Mouse (Mus musculus): ENCODE data around the gene Cptp. TPM values are rescaled to one million over a fixed set of nuclear protein-coding genes. Genes with fewer than 3 reads are reported as not detected.

Gene Cptp
- polyA plus RNA-seq, 1 experiment, result 5.9 TPM

DNA sequence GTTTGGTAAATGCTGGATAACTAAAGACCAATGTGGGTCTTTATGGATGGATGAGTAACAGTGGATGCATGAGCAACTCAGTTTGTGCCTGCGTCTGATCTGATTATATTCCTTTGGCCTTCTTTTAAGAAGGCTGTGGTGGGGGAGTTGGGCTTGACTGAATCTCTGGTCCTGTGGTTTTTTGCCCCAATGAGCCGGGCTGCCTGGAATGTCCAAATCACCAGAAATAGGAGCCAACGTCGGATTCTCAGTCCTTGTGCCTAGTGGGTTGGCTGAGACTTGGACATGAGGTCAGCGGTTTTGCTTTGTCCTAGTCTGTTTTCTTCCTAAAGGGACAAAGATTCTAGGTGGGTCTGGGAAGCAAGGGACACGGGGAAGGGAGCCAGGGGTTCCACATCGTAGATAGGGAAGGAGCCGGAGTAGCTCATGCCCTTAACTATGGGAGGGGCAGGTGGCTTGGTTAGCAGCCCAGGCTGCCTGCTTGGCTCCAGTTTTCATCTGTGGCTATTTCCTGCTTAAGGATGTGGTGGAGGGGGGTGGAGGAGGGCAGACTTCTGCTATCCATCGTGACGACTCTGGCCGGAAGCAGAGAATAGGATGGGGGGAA is 31.7 kb downstream of the Cptp start:
- no peak overlapping the region for H3K27ac ChIP-seq (ENCODE audit: control insufficient read depth, insufficient read depth, low read depth, low read length, poor library complexity)
- H3K4me1 ChIP-seq (ENCODE audit: control insufficient read depth, insufficient read depth, low read length), result peaks cover 5% of the 10 kb centered on the region
- TF ChIP-seq CTCF (IDR thresholded peaks at IDR 0.05; ENCODE audit: control insufficient read depth, insufficient read depth, low read length), result no peak
- TF ChIP-seq POLR2A (IDR thresholded peaks at IDR 0.05; ENCODE audit: borderline replicate concordance, control insufficient read depth, low read depth, low read length), result no peak
- 19% methylated on average over 11 of the region's 11 CpGs for WGBS
- H3K4me3 ChIP-seq (replicated peaks; ENCODE audit: control insufficient read depth, low read depth, low read length), result no peak overlapping the region

DNA sequence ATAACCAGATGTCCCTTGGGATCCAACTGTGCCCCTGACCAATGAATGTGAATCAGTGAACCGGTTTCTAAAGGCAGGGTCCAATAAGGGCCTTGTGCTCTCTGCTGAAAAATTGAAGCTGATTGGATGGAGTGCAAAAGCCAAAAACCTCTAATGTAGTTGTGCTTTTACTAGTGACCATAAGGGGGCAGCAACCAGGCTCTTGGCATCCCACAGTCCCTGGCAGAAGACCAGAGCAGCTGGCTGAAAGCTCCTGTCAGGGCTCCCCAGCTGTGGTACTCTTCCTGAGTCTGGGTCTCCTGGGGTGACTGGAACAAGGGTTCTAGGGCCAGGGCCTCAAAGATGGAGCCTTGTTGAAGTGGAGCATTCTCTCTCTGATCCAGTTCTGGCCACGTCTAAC is 35.4 kb downstream of the Cptp start:
- Histone ChIP-seq H3K4me1 (ENCODE audit: control insufficient read depth, insufficient read depth, low read length) (peaks cover 6% of the 10 kb centered on the region), H3K4me3 (replicated peaks; ENCODE audit: control insufficient read depth, low read depth, low read length) (no peak overlapping the region), H3K27ac (ENCODE audit: control insufficient read depth, insufficient read depth, low read depth, low read length, poor library complexity) (no peak overlapping the region)
- 34% methylated on average over 2 of the region's 2 CpGs for WGBS
- TF ChIP-seq CTCF (IDR thresholded peaks at IDR 0.05; ENCODE audit: control insufficient read depth, insufficient read depth, low read length) (peak; percentile 65), POLR2A (IDR thresholded peaks at IDR 0.05; ENCODE audit: borderline replicate concordance, control insufficient read depth, low read depth, low read length) (no peak)

DNA sequence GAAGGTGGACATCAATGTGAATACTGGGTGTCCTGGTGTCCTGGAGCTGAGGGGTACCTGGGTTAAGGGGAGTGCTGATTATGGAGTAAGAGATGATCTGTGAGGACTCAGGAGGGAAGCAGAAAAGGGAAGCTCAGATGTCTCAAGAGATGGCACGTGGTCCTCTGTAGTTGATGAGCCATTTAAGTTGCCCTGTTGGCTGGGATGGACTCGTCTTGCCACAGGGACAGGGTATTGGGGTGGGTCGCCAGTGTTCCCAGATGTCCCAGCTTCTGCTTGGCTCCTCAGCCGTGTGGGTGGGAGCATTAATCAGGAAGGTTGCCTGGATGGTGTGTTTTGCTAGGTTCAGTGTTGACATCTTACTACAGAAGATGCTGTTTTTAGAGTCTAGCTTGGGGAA is 36.0 kb downstream of the Cptp start:
- H3K4me3 ChIP-seq (replicated peaks; ENCODE audit: control insufficient read depth, low read depth, low read length), result peak overlapping the region; percentile 24
- TF ChIP-seq CTCF (IDR thresholded peaks at IDR 0.05; ENCODE audit: control insufficient read depth, insufficient read depth, low read length), result no peak
- no peak for TF ChIP-seq POLR2A (IDR thresholded peaks at IDR 0.05; ENCODE audit: borderline replicate concordance, control insufficient read depth, low read depth, low read length)
- H3K27ac ChIP-seq (ENCODE audit: control insufficient read depth, insufficient read depth, low read depth, low read length, poor library complexity), result peak overlapping the region; percentile 34; the same call in 1 of the 2 replicates
- H3K4me1 ChIP-seq (ENCODE audit: control insufficient read depth, insufficient read depth, low read length), result peaks cover 6% of the 10 kb centered on the region
- 51% methylated on average over 4 of the region's 4 CpGs for WGBS

DNA sequence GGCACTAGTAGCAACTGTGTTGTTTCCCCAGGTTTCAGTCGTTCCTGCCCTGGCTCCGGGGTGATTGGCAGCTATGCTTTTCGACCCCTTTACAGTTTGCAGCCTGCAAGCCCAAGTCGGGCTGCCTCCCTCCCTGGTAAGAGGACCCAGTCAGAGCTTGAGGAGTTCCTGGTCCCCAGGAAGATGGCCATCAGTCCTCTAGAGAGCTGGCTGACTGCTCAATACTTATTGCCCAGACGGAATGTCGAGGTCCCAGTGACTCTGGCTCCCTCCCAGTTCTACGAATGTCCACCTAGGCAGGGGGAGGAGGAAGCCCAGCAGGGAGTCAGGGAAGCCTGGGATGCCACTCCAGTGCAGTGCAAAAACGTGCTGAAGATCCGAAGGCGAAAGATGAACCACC is 36.9 kb downstream of the Cptp start:
- peaks cover 4% of the 10 kb centered on the region for H3K4me1 ChIP-seq (ENCODE audit: control insufficient read depth, insufficient read depth, low read length)
- 49% methylated on average over 10 of the region's 10 CpGs for WGBS
- no peak for TF ChIP-seq CTCF (IDR thresholded peaks at IDR 0.05; ENCODE audit: control insufficient read depth, insufficient read depth, low read length)
- no peak for TF ChIP-seq POLR2A (IDR thresholded peaks at IDR 0.05; ENCODE audit: borderline replicate concordance, control insufficient read depth, low read depth, low read length)
- peak overlapping the region; percentile 96 for H3K4me3 ChIP-seq (replicated peaks; ENCODE audit: control insufficient read depth, low read depth, low read length)
- peak overlapping the region; percentile 91; the same call in 1 of the 2 replicates for H3K27ac ChIP-seq (ENCODE audit: control insufficient read depth, insufficient read depth, low read depth, low read length, poor library complexity)

DNA sequence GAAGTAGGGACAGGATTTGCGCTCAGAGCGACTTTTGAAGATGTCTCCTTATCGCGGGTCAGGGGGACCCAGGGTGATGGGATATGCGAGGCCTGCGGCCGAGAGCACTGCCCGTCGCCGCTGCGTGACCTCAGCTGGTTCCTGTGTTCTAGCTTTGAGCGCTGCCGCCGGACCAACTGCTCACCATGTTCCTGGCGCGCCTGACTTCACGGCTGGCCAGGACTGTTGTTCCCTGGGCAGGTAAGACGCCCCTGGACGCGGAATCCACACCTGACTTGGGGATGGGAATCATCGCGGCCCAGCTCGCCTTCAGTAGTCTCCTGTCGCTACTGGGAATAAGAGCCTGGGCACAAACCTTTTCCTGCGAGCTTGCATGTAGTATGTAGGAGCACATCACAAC is 37.4 kb downstream of the Cptp start:
- Histone ChIP-seq H3K4me1 (ENCODE audit: control insufficient read depth, insufficient read depth, low read length) (peaks cover 4% of the 10 kb centered on the region), H3K27ac (ENCODE audit: control insufficient read depth, insufficient read depth, low read depth, low read length, poor library complexity) (peak overlapping the region; percentile 91), H3K4me3 (replicated peaks; ENCODE audit: control insufficient read depth, low read depth, low read length) (peak overlapping the region; percentile 96)
- under 1% methylated on average over 25 of the region's 25 CpGs for WGBS
- TF ChIP-seq POLR2A (IDR thresholded peaks at IDR 0.05; ENCODE audit: borderline replicate concordance, control insufficient read depth, low read depth, low read length) (no peak), CTCF (IDR thresholded peaks at IDR 0.05; ENCODE audit: control insufficient read depth, insufficient read depth, low read length) (no peak)

DNA sequence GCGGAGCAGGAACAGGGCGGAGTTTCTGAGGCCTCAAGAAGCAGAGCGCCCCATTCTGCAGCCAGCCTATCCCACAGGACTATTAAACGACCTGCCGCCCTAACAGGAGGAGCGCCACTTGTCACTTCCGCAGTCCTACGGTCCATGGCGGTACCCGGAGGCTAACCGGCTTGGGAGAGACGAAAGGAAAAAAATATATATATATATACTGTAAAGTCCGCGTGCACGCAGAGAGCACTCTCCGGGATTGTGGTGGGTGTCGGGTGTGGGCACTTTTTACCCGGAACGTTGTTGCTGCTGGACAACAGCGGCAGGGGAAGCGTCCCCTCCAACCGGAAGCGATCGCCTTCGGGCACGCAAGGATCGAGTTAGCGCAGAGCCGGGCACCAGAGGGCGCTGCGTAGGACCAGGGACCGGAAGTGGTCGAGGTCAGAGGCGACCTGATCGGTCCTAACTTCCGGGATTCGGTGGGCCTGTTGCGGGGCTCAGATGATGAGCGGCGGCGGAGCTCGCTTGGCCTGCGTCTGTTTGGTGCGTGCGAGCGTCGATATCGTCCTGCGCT is 38.0 kb downstream of the Cptp start, which contains the start of gene Aurkaip1:
TSS of gene Aurkaip1 (plus strand) at position 68 of the 562 bp plus-strand sequence.
- TF ChIP-seq POLR2A (IDR thresholded peaks at IDR 0.05; ENCODE audit: borderline replicate concordance, control insufficient read depth, low read depth, low read length) (peak; percentile 79; the same call in 1 of the 2 replicates), CTCF (IDR thresholded peaks at IDR 0.05; ENCODE audit: control insufficient read depth, insufficient read depth, low read length) (peak; percentile 93)
- Histone ChIP-seq H3K27ac (ENCODE audit: control insufficient read depth, insufficient read depth, low read depth, low read length, poor library complexity) (peak within 1 kb of the TSS; percentile 91), H3K4me1 (ENCODE audit: control insufficient read depth, insufficient read depth, low read length) (peaks cover 4% of the 10 kb centered on the region), H3K4me3 (replicated peaks; ENCODE audit: control insufficient read depth, low read depth, low read length) (peak within 1 kb of the TSS; percentile 96)
- under 1% methylated on average over 49 of the region's 49 CpGs for WGBS

DNA sequence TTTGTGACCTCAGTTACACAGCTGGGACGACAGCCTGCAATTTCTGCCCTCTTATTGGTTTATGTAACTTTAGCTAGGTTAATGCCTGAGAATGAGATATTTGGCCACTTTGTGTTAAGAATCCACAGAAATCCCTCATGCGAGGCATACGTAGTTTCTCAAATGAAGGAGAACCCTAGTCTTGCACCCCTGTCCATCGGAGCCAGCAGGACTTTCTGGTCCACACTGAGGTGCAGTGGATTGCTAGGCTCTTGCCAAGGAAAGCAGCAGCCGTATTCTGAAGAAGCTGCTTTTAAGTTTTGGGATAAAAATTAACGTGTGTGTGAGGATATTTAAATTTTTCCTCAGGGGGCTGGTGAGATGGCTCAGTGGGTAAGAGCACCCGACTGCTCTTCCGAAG is 38.6 kb downstream of the Cptp start:
- 42% methylated on average over 8 of the region's 8 CpGs for WGBS
- peak overlapping the region; percentile 21 for H3K4me3 ChIP-seq (replicated peaks; ENCODE audit: control insufficient read depth, low read depth, low read length)
- no peak overlapping the region for H3K27ac ChIP-seq (ENCODE audit: control insufficient read depth, insufficient read depth, low read depth, low read length, poor library complexity)
- TF ChIP-seq CTCF (IDR thresholded peaks at IDR 0.05; ENCODE audit: control insufficient read depth, insufficient read depth, low read length) (no peak), POLR2A (IDR thresholded peaks at IDR 0.05; ENCODE audit: borderline replicate concordance, control insufficient read depth, low read depth, low read length) (no peak)
- peaks cover 4% of the 10 kb centered on the region for H3K4me1 ChIP-seq (ENCODE audit: control insufficient read depth, insufficient read depth, low read length)

DNA sequence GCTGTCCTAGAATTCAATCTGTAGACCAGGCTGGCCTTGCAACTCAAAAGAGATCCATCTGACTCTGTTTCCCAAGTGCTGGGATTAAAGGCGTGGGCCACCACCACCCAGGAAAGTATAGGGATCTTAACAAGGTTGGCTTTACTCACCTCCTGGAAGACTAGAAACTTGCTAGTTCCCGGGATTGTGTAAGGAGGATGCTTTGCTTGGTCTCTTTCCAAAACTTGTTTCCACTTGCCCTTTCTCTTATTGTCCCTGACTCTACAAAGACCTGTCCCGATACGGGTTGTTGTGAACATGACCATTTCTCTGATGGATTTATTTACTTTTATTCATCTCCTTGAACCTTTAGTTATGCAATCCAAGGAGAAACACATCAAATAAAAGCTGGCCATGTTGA is 39.4 kb downstream of the Cptp start:
- WGBS, result 97% methylated on average over 4 of the region's 4 CpGs

More for the DNA sequence above, 39.4 kb downstream of the Cptp start:
- Histone ChIP-seq H3K27ac (ENCODE audit: control insufficient read depth, insufficient read depth, low read depth, low read length, poor library complexity) (no peak overlapping the region), H3K4me1 (ENCODE audit: control insufficient read depth, insufficient read depth, low read length) (peaks cover 4% of the 10 kb centered on the region), H3K4me3 (replicated peaks; ENCODE audit: control insufficient read depth, low read depth, low read length) (no peak overlapping the region)
- TF ChIP-seq CTCF (IDR thresholded peaks at IDR 0.05; ENCODE audit: control insufficient read depth, insufficient read depth, low read length) (no peak), POLR2A (IDR thresholded peaks at IDR 0.05; ENCODE audit: borderline replicate concordance, control insufficient read depth, low read depth, low read length) (no peak)

Data from bone marrow, adult 2 months (tissue).